Mouse (Mus musculus) hindbrain, embryonic 13.5 days (tissue): ENCODE results near the gene Nipal3. TPM values are rescaled to one million over a fixed set of nuclear protein-coding genes. Genes with fewer than 3 reads are reported as not detected.

Experiments
- ATAC-seq: fragments of 200-750 bp; cut with Nextera tagmentation; 2 replicates; pipeline ENCODE4 v1.8.0; 2017; ENCODE audit warnings: moderate TSS enrichment; ENCODE audit not compliant: low FRiP score
- H3K27ac ChIP-seq: fragments of 300-500 bp; sonication (generic); 2 replicates; pipeline ENCODE4 v1.5.1; 2015; ENCODE audit warnings: inconsistent platforms, mild to moderate bottlenecking, moderate library complexity
- H3K27me3 ChIP-seq: fragments of 300-500 bp; sonication (generic); 2 replicates; pipeline ENCODE4 v1.6.1; 2015; ENCODE audit warnings: mild to moderate bottlenecking, inconsistent platforms
- H3K36me3 ChIP-seq: fragments of 300-500 bp; sonication (generic); 2 replicates; pipeline ENCODE4 v1.6.1; 2015; ENCODE audit warnings: mild to moderate bottlenecking, inconsistent platforms
- H3K4me1 ChIP-seq: fragments of 300-500 bp; sonication (generic); replicated peaks from 2 replicates; pipeline ENCODE4 v1.6.1; 2015; ENCODE audit warnings: inconsistent platforms
- H3K4me2 ChIP-seq: fragments of 300-500 bp; sonication (generic); 2 replicates; pipeline ENCODE4 v1.6.1; 2015; ENCODE audit warnings: inconsistent platforms, mild to moderate bottlenecking, moderate library complexity
- H3K4me3 ChIP-seq: fragments of 300-500 bp; sonication (generic); 2 replicates; pipeline ENCODE4 v1.5.1; 2015; ENCODE audit warnings: mild to moderate bottlenecking, inconsistent platforms
- H3K9ac ChIP-seq: fragments of 300-500 bp; sonication (generic); 2 replicates; pipeline ENCODE4 v1.6.1; 2015; ENCODE audit warnings: mild to moderate bottlenecking, inconsistent platforms
- H3K9me3 ChIP-seq: fragments of 300-500 bp; sonication (generic); 2 replicates; pipeline ENCODE4 v1.6.1; 2016; ENCODE audit warnings: inconsistent platforms
- WGBS: fragments of 180-500 bp; shearing (Covaris S2); methylation state at CpG from one replicate; pipeline ENCODE4 v1.1.7; 2015; 5-methylcytosine and 5-hydroxymethylcytosine counted together
- polyA plus RNA-seq: library from polyadenylated mRNA; unstranded; fragments of >200 nt; fragmentation: Nextera tagmentation; extraction: Ambion mirVana; gene quantifications from 2 replicates; pipeline ENCODE4 v1.2.1, GENCODE M21; 2015

Gene Nipal3
- polyA plus RNA-seq, 1 experiment from 2014 or later: 6.5 TPM

DNA sequence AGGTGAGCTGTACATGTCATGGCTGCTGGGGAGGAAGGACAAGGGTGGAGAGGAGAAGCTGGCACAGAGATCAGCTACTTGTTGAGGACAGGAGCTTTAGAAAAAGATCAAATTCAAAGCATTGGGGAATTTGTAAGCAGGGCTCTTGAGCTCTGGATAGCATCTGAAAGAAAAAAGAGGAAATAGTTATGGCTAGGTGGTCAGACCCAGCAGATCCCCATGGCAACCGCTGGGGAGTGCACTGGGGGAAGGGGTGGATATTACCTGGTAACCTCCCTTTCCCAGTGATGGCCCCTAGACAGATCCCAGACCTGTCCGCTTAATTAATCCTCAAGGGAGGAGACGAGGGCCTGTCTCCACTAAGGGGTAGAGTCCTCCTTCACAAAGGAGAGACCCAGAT is 5.0 kb upstream of the Nipal3 start:
- H3K4me1 ChIP-seq: peaks cover 5% of the 10 kb centered on the region; the same call in 1 of the 2 replicates
- no peak overlapping the region for H3K27ac ChIP-seq
- no peak for ATAC-seq
- no peaks in the 10 kb centered on the region for H3K36me3 ChIP-seq
- no peaks in the 10 kb centered on the region for H3K9me3 ChIP-seq
- no peak overlapping the region for H3K4me3 ChIP-seq
- peaks cover 5% of the 10 kb centered on the region; the same call in 1 of the 2 replicates for H3K27me3 ChIP-seq
- 70% methylated on average over 3 of the region's 3 CpGs for WGBS
- no peak overlapping the region for H3K4me2 ChIP-seq
- H3K9ac ChIP-seq: no peak overlapping the region

DNA sequence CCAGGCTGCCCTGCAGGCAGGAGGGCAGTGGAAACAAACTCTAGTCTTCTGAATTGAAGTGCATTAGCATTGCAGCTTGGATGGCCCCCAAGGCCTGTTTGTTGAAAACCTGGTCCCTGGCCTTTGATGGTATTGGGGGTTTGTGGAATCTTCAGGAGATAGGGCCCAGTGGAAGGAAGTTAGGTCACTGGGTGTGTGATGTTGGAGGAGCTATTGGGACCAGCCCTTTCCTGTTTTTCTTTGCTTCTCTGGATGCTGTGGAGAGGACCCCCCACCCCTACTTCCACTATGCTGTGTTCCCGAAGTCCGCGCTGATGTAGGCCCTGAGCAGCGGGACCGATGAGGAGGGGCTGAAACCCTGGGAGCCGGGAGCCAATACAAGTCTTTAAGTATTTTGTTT is 3.3 kb upstream of the Nipal3 start:
- Histone ChIP-seq H3K27me3 (peaks cover 5% of the 10 kb centered on the region; the same call in 1 of the 2 replicates), H3K4me1 (peaks cover 10% of the 10 kb centered on the region), H3K27ac (no peak overlapping the region), H3K9ac (0 out of 2 replicates have a peak overlapping the region, but pooled peaks have one; percentile 1), H3K4me2 (no peak overlapping the region), H3K4me3 (no peak overlapping the region), H3K36me3 (no peaks in the 10 kb centered on the region), H3K9me3 (no peaks in the 10 kb centered on the region)
- 85% methylated on average over 6 of the region's 6 CpGs for WGBS
- ATAC-seq: no peak

DNA sequence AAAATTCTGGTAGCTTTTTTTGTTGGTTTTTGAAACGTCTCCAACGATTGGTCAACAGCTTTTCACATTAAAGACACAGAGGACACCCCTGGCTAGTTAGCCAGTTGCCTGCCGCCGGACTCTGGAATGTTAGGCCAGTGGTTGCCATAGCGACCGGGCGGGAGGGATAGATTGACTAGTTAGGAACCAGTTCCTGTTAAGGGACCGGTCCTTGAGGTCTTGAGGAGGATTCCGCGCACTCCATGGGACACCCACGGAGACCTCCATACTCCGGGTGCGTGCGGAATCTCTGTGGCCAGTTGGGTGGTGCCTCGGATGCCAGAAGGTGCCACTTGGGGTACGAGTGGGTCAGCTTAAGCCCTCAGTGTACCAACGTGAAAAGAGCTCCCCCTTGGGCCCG is 972 bp upstream of the Nipal3 start:
- Histone ChIP-seq H3K4me1 (peaks cover 12% of the 10 kb centered on the region), H3K27ac (no peak overlapping the region), H3K36me3 (peaks cover 2% of the 10 kb centered on the region; the same call in 1 of the 2 replicates), H3K4me3 (no peak overlapping the region), H3K9ac (no peak overlapping the region), H3K9me3 (no peaks in the 10 kb centered on the region), H3K27me3 (peaks cover 12% of the 10 kb centered on the region; the same call in 1 of the 2 replicates), H3K4me2 (peak overlapping the region; percentile 94; the same call in 1 of the 2 replicates)
- no peak for ATAC-seq
- 19% methylated on average over 18 of the region's 18 CpGs for WGBS

DNA sequence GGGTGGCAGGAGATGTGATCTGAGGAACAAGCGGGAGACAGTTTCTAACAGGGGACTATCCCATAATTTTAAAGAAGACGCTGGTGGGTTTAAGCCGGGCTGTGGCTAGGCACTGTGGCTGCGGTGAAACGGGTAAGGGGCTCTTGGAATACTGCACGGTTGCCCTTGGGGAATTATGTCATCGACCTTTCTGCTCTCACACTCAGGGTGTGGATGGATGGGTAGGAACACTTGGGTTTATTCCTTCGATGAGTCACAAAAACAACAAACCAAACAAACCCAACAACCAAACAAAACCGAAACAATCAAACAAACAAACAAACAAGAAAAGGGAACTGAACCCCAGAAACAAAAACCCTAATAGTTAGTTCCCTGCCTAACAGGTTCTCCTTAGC is 556 bp upstream of the Nipal3 start:
- ATAC-seq: no peak
- peaks cover 16% of the 10 kb centered on the region; the same call in 1 of the 2 replicates for H3K27me3 ChIP-seq
- peak overlapping the region; percentile 94 for H3K4me2 ChIP-seq
- peak overlapping the region; percentile 71 for H3K4me3 ChIP-seq
- peaks cover 12% of the 10 kb centered on the region for H3K4me1 ChIP-seq
- 15% methylated on average over 9 of the region's 9 CpGs for WGBS
- H3K9ac ChIP-seq: peak overlapping the region; percentile 70
- H3K36me3 ChIP-seq: peaks cover 6% of the 10 kb centered on the region
- no peaks in the 10 kb centered on the region for H3K9me3 ChIP-seq
- peak overlapping the region; percentile 48; the same call in 1 of the 2 replicates for H3K27ac ChIP-seq

DNA sequence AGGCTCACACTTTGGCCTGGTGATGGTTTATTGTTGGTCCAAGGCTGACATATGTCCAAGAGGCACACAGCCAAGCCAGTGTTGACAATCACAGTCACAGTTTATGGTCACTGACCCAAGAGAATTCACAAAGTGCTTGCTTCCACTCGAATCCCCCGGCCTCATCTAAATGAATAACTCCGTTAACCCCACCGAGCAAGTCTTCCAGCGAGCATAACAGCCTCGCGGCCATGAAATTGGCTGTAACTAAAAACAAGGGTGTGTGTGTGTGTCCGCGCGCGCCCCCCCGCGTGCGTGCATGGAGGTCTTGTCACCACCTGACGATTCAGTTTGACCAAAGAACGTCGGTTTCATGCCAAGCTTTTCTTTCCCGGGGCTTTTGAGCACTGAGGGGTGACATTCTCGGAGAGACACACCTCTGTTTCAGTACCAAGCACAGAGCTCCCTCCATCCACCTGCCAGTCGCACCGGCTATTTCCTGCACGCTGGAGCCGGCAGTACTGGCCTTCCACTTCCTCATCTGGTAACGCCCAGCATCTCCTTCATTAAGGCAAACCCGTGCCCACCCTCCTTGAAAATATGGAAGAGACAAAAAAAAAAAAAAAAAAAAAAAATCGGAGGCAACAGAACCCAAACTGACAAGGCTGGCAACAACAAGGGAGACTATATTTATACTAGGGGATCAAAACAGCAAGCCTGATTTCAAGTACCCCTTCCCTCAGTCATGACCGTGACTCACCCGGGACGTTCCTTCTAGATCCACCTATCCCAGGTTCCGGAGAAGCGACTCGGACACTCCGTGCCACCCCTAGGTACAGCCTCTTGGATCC is 932 bp downstream of the Nipal3 start:
- Histone ChIP-seq H3K9ac (peak overlapping the region; percentile 69), H3K4me3 (peak overlapping the region; percentile 71), H3K4me2 (peak overlapping the region; percentile 94), H3K27ac (peak overlapping the region; percentile 71), H3K4me1 (peaks cover 12% of the 10 kb centered on the region), H3K27me3 (peaks cover 17% of the 10 kb centered on the region; the same call in 1 of the 2 replicates), H3K9me3 (no peaks in the 10 kb centered on the region), H3K36me3 (peaks cover 20% of the 10 kb centered on the region)
- peak; percentile 47 for ATAC-seq
- 1% methylated on average over 33 of the region's 33 CpGs for WGBS

DNA sequence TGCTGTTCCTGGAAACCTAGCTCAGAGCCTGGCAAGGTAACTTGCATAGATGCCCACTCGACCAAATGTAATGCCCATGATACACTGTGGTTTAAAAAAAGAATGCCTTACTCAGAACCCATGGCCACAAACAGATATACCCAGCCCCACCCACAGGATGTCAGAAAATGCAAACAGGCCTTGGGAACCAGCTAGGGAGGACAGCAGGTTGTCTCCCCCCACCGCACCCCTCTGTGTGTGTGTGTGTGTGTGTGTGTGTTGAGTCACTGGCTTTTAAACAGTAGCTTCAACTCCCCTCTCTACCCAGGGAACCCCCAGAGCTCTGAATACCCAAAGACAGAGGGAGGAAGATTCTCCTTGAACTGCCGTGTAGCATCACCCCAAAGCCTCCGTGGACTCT is 1.6 kb downstream of the Nipal3 start:
- H3K4me1 ChIP-seq: peaks cover 12% of the 10 kb centered on the region
- peak overlapping the region; percentile 69 for H3K9ac ChIP-seq
- H3K4me2 ChIP-seq: peak overlapping the region; percentile 94
- peak overlapping the region; percentile 71 for H3K4me3 ChIP-seq
- no peak overlapping the region for H3K27ac ChIP-seq
- no peak for ATAC-seq
- H3K27me3 ChIP-seq: peaks cover 19% of the 10 kb centered on the region; the same call in 1 of the 2 replicates
- H3K36me3 ChIP-seq: peaks cover 26% of the 10 kb centered on the region
- WGBS: 45% methylated on average over 4 of the region's 4 CpGs
- H3K9me3 ChIP-seq: no peaks in the 10 kb centered on the region

DNA sequence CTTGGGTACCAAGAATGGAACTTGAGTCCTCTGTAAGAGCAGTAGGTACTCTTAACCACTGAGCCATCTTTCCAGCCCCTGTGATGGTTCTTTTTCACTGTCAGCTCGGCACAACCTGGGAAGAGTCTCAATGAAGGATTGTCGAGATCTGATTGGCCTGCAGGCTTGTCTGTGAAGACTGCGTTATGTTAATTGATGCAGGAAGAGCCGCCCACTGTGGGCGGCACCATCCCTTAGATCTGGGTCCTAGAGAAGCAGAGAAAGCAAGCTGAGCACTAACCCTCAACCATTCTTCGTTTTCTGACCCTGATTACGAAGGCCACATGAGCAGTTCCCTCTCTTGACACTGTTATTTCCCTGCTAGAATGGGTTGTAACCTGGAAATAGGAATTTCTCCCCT is 5.6 kb downstream of the Nipal3 start:
- 93% methylated on average over 7 of the region's 7 CpGs for WGBS
- no peak for ATAC-seq

DNA sequence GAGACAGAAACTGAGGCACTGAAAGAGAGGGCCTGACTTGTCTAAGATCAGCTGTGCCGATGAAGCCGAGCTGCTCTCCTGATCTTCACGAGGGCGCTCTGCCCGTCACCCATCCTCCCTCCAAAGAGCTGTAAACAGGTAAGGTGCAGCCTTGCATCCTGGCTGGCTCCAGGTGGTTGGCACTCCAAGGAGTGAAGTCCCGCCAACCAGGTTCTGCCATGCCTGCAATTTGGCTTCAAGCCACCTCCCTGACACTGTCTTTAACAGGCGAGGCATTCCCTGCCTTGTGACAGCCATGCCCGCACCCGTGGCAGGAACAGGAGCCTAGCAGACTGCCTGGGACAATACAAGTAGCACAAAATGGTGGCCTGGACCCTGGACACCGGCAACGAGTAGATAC is 8.5 kb downstream of the Nipal3 start:
- Histone ChIP-seq H3K9me3 (no peaks in the 10 kb centered on the region), H3K27me3 (0 out of 2 replicates have a peak, but pooled peaks cover 13% of the 10 kb centered on the region), H3K4me2 (no peak overlapping the region), H3K36me3 (peaks cover 35% of the 10 kb centered on the region), H3K4me1 (peaks cover 4% of the 10 kb centered on the region; the same call in 1 of the 2 replicates), H3K27ac (no peak overlapping the region), H3K4me3 (no peak overlapping the region), H3K9ac (no peak overlapping the region)
- WGBS: 87% methylated on average over 11 of the region's 11 CpGs
- ATAC-seq: no peak

More for the DNA sequence above, 5.6 kb downstream of the Nipal3 start:
- H3K4me2 ChIP-seq: no peak overlapping the region
- peaks cover 27% of the 10 kb centered on the region for H3K36me3 ChIP-seq
- no peak overlapping the region for H3K4me3 ChIP-seq
- 0 out of 2 replicates have a peak, but pooled peaks cover 18% of the 10 kb centered on the region for H3K27me3 ChIP-seq
- peaks cover 12% of the 10 kb centered on the region for H3K4me1 ChIP-seq
- H3K27ac ChIP-seq: no peak overlapping the region
- no peak overlapping the region for H3K9ac ChIP-seq
- H3K9me3 ChIP-seq: no peaks in the 10 kb centered on the region

DNA sequence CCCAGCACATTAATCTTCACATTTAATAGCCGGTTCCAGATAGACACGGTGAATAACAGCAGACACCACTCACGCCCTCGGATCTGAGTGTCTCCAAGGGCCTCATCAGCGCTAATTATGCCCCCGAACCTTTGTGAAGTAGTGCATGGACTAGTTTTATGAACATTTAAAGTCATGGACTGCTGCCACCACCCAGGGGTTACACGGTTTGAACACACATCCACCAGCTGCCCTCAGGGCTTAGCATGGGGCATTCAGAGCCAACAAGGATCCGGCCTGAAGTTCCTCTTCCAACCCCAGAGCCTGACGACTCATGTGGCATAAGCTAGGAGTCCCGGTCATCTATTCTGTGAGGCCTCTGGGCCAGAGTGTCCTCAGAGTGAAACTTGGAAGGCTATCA is 9.8 kb downstream of the Nipal3 start:
- H3K27me3 ChIP-seq: 0 out of 2 replicates have a peak, but pooled peaks cover 6% of the 10 kb centered on the region
- H3K4me2 ChIP-seq: no peak overlapping the region
- 62% methylated on average over 10 of the region's 10 CpGs for whole genome bisulfite sequencing
- H3K4me1 ChIP-seq: peaks cover 12% of the 10 kb centered on the region; the same call in 1 of the 2 replicates
- no peak overlapping the region for H3K9ac ChIP-seq
- no peak overlapping the region for H3K27ac ChIP-seq
- H3K36me3 ChIP-seq: peaks cover 28% of the 10 kb centered on the region
- H3K9me3 ChIP-seq: no peaks in the 10 kb centered on the region
- no peak for ATAC-seq
- no peak overlapping the region for H3K4me3 ChIP-seq

DNA sequence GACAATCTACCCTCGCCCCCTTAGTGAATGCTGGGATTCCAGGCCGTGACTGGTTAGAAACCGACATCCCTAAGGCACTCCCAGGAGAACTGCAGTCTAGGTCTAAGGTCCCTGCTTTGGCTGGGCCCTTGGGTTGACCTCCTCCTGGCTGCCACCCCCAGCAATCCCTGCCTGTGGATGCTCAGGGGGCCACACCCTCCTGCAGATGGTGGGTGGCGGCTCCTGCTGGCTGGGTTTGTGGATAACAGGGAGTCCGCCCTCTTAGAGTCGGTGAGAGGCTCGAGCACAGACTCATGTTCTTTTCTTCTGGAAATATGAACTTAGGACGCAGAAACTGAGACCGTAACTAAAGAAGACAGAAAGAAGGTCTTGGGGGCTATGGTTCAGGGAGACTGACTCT is 14.5 kb downstream of the Nipal3 start:
- no peaks in the 10 kb centered on the region for H3K27me3 ChIP-seq
- H3K27ac ChIP-seq: peak overlapping the region; percentile 23; the same call in 1 of the 2 replicates
- no peak overlapping the region for H3K4me2 ChIP-seq
- ATAC-seq: no peak
- 79% methylated on average over 9 of the region's 9 CpGs for WGBS
- no peaks in the 10 kb centered on the region for H3K9me3 ChIP-seq
- H3K4me1 ChIP-seq: peaks cover 12% of the 10 kb centered on the region; the same call in 1 of the 2 replicates
- H3K4me3 ChIP-seq: no peak overlapping the region
- H3K9ac ChIP-seq: no peak overlapping the region
- H3K36me3 ChIP-seq: peaks cover 30% of the 10 kb centered on the region

DNA sequence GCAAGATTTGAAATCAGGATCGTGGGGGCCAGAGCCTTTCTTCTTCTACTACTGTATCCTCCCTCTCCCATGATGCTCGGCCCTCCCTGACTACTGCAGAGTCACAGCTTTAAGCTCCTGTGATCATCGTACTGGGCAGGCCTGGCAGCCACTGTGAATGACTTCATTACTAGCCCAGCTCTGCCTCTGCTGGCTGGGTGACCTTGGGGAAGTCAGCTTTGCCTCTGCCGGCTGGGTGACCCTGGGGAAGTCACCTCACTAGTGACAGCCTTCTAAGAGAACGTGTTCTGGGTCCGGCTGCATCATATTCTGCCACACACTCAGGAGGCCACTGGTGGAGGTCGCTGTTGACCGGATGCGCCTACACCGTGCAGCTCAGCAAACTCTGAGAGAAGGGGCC is 17.0 kb downstream of the Nipal3 start:
- H3K9me3 ChIP-seq: no peaks in the 10 kb centered on the region
- no peak overlapping the region for H3K9ac ChIP-seq
- H3K27me3 ChIP-seq: no peaks in the 10 kb centered on the region
- no peak for ATAC-seq
- peaks cover 8% of the 10 kb centered on the region; the same call in 1 of the 2 replicates for H3K4me1 ChIP-seq
- 91% methylated on average over 10 of the region's 10 CpGs for whole genome bisulfite sequencing
- no peak overlapping the region for H3K4me3 ChIP-seq
- no peak overlapping the region for H3K4me2 ChIP-seq
- no peak overlapping the region for H3K27ac ChIP-seq
- H3K36me3 ChIP-seq: peaks cover 48% of the 10 kb centered on the region

DNA sequence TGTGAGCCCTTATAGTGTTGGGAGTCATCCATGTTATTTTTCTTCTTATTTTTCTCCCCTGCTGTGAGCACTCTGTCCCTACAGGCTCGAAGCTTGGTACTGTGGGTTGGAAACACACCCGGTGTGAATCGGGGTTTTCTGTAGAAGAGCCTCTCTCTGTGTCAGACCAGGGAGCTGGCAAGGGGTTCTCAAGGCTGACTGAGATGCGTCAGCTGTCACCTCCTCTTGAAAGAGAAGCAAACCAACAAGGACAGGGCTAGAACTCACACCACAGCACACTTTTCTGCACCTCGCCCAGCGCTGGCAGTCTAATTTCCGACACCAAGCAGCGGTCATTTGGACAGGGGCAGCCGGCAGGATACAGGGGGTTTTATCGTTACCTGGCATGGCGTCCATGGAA is 31.4 kb downstream of the Nipal3 start:
- WGBS: 91% methylated on average over 11 of the region's 11 CpGs
- no peak for ATAC-seq
- H3K4me3 ChIP-seq: no peak overlapping the region
- H3K9me3 ChIP-seq: no peaks in the 10 kb centered on the region
- H3K9ac ChIP-seq: no peak overlapping the region
- H3K27ac ChIP-seq: no peak overlapping the region
- H3K36me3 ChIP-seq: peaks cover 48% of the 10 kb centered on the region
- no peaks in the 10 kb centered on the region for H3K27me3 ChIP-seq
- no peak overlapping the region for H3K4me2 ChIP-seq
- no peaks in the 10 kb centered on the region for H3K4me1 ChIP-seq
